ENCODE assay signal across 8 mouse cellular contexts in genomic region chr3:79237619-79238342, GRCm38 (mm10). TPM values are rescaled to one million over a fixed set of nuclear protein-coding genes. Genes with fewer than 3 reads are reported as not detected.
DNase-seq lines count a peak whose midpoint lies in the region; ATAC-seq and TF ChIP-seq lines count a peak whose summit lies in the region.
"Had no signal": no experiment of that assay in that cellular context is flagged by ENCODE, and none has a peak within 500 bp of the region (broad histone marks: within the 10 kb centered on the region; RNA-seq: fewer than 3 reads in every experiment).

No protein-coding gene starts in this region.

- H3K36me3 ChIP-seq in myocyte (ENCODE audit: control insufficient read depth, insufficient read depth) = no peaks in the 10 kb centered on the region
- no peaks in the 10 kb centered on the region for H3K36me3 ChIP-seq in midbrain, embryonic 11.5 days (ENCODE audit: control insufficient read depth, insufficient read depth, low read length)

- peak overlapping the region; percentile 78 for H3K4me2 ChIP-seq in myocyte (ENCODE audit: low read depth)
- H3K4me2 ChIP-seq in midbrain, embryonic 11.5 days = no peak overlapping the region

- peak; percentile 67 to 71 for ATAC-seq in hematopoietic stem cell, adult 5-6 weeks (replicated peaks in 1 of 2; ENCODE audit: insufficient read depth in 1 of 2, low FRiP score in 2 of 2, low TSS enrichment in 1 of 2, low read depth in 1 of 2, poor library complexity in 2 of 2, severe bottlenecking in 2 of 2)
- no peak for ATAC-seq in midbrain, embryonic 11.5 days (ENCODE audit: low FRiP score)

- no peaks in the 10 kb centered on the region for H3K4me1 ChIP-seq in midbrain, embryonic 11.5 days (ENCODE audit: control insufficient read depth, insufficient read depth, low read length)

- DNase-seq in CD4-positive, CD25-positive, alpha-beta regulatory T cell, adult 2 months (ENCODE audit: low read depth, low spot score) = peak; percentile 88
- peak; percentile 98 for DNase-seq in MEL-GATA-1-ER (ENCODE audit: extremely low read depth, low read depth)
- DNase-seq in layer of hippocampus, postnatal 14 days (ENCODE audit: low spot score in 2 of 2) = no peak
- DNase-seq in embryo, embryonic 10.5 days (ENCODE audit: low spot score) = no peak
- DNase-seq in midbrain, embryonic 11.5 days (ENCODE audit: low spot score, missing footprints) = no peak
- DNase-seq: right cerebral cortex, postnatal 14 days had no signal

- no peak overlapping the region for H3ac ChIP-seq in myocyte (ENCODE audit: control insufficient read depth, insufficient read length)

- no peak overlapping the region for H3K4me3 ChIP-seq in myocyte
- no peak overlapping the region for H3K4me3 ChIP-seq in midbrain, embryonic 11.5 days (ENCODE audit: low read depth, low read length)

- no peak overlapping the region for H3K9ac ChIP-seq in midbrain, embryonic 11.5 days (ENCODE audit: low read length)

- no peak overlapping the region for H3K27ac ChIP-seq in midbrain, embryonic 11.5 days (ENCODE audit: low read depth, low read length)

- H3K9me3 ChIP-seq in midbrain, embryonic 11.5 days (ENCODE audit: control insufficient read depth, low read length) = no peaks in the 10 kb centered on the region

- WGBS in midbrain, embryonic 11.5 days = 87% methylated on average over 9 of the region's 9 CpGs

- no peaks in the 10 kb centered on the region for H3K27me3 ChIP-seq in myocyte (ENCODE audit: control insufficient read depth, insufficient read depth, insufficient read length)
- no peaks in the 10 kb centered on the region for H3K27me3 ChIP-seq in midbrain, embryonic 11.5 days (ENCODE audit: control insufficient read depth, insufficient read depth, low read length)

- peak; percentile 23 for TF ChIP-seq POLR2A in myocyte (IDR thresholded peaks at IDR 0.05; ENCODE audit: insufficient read length, low read depth)

- H3K79me2 ChIP-seq in myocyte (ENCODE audit: control insufficient read depth, insufficient read depth) = peaks cover 57% of the 10 kb centered on the region

TF ChIP-seq in myocyte, 11 proteins besides CTCF, POLR2A, EP300 and RAD21:
- TF ChIP-seq MYOD1 (IDR thresholded peaks at IDR 0.05; ENCODE audit: control insufficient read depth in 1 of 3, insufficient read length in 2 of 3, low read depth in 2 of 3) = peak in 2 of 3 experiments; percentile 70 to 82
- TF ChIP-seq E2F4 (IDR thresholded peaks at IDR 0.05; ENCODE audit: insufficient read depth) = no peak
- TF ChIP-seq CEBPB (IDR thresholded peaks at IDR 0.05; ENCODE audit: insufficient read depth, poor library complexity, severe bottlenecking) = peak; percentile 82
- peak in 2 of 3 experiments; percentile 53 to 79 for TF ChIP-seq MYOG (IDR thresholded peaks at IDR 0.05; ENCODE audit: control insufficient read depth in 1 of 3, insufficient read depth in 1 of 3, insufficient read length in 2 of 3, low read depth in 2 of 3)
- no peak for TF ChIP-seq TCF3 (IDR thresholded peaks at IDR 0.05; ENCODE audit: insufficient read length, low read depth)
- peak; percentile 63 for TF ChIP-seq SRF (IDR thresholded peaks at IDR 0.05; ENCODE audit: control insufficient read depth, insufficient read length, low read depth)

RNA-seq across cellular contexts. Expression of gene Rapgef2, which starts 48.5 kb away (rescaled TPM):
- 18.5 and 20.2 TPM in 2 replicates for total RNA-seq in hematopoietic stem cell, adult 5-6 weeks (2017)
- polyA plus RNA-seq in myocyte (2012; fragmentation: generic; extraction: Trizol) = 5.8 TPM
- 100 to 1,000 TPM; 121 to 131 TPM for total RNA-seq in layer of hippocampus, postnatal 14 days (2021)
- 5.3 and 6.2 TPM in 2 replicates for polyA plus RNA-seq in midbrain, embryonic 11.5 days (2014; fragmentation: Nextera tagmentation; extraction: Ambion mirVana)

Comparison
In these comparisons a context has a peak if more than half of its experiments do, and no peak if none do; other contexts are left out.
1. DNase-seq: peak in CD4-positive, CD25-positive, alpha-beta regulatory T cell, adult 2 months (single experiment) and MEL-GATA-1-ER (single experiment); none in layer of hippocampus, postnatal 14 days (0 of 2), embryo, embryonic 10.5 days (single experiment) and midbrain, embryonic 11.5 days (single experiment).